Mouse (Mus musculus) heart, postnatal 36 days (tissue): ENCODE data around the gene Slc2a10. TPM values are rescaled to one million over a fixed set of nuclear protein-coding genes. Genes with fewer than 3 reads are reported as not detected.

Experiments
- DNase-seq, 2 experiments: peaks; one replicate each; pipeline ENCODE4 v3.0.0; 2021 to 2022
- intact Hi-C: fragments of 180-260 bp; cut with DNase I; formaldehyde crosslinking; loops from one replicate; pipeline ENCODE4 v1.15.1; 2025
- total RNA-seq, 2 experiments: library from RNA; stranded (reverse); gene quantifications; 2 replicates each; pipeline ENCODE4 v1.2.3; 2021

Slc2a10 gene
- total RNA-seq, 2 experiments from 2014 or later = 5.0 to 5.8 TPM

GRCm38 (mm10) chr2:165554066-165554465 is 50.5 kb downstream of the Slc2a10 start:
- DNase-seq = no peak
- intact Hi-C loops = no loop called here

GRCm38 (mm10) chr2:165557278-165557677 is 53.7 kb downstream of the Slc2a10 start:
- DNase-seq = no peak
- intact Hi-C loops = no loop called here

GRCm38 (mm10) chr2:165558916-165559315 is 55.3 kb downstream of the Slc2a10 start:
- intact Hi-C loops = no loop called here

GRCm38 (mm10) chr2:165559506-165560235 is 56.1 kb downstream of the Slc2a10 start:
- intact Hi-C loops = no loop called here
- no peak for DNase-seq

More at GRCm38 (mm10) chr2:165558916-165559315, 55.3 kb downstream of the Slc2a10 start:
- no peak for DNase-seq

- no peak for DNase-seq
- intact Hi-C loops = no loop called here
Measured at GRCm38 (mm10) chr2:165561861-165562260, 58.3 kb downstream of the Slc2a10 start.

GRCm38 (mm10) chr2:165563298-165564058 is 59.9 kb downstream of the Slc2a10 start:
- intact Hi-C loops = no loop called here
- DNase-seq = no peak

GRCm38 (mm10) chr2:165564101-165564500 is 60.5 kb downstream of the Slc2a10 start:
- DNase-seq = no peak

GRCm38 (mm10) chr2:165564620-165565019 is 61.0 kb downstream of the Slc2a10 start:
- intact Hi-C loops = no loop called here

More at GRCm38 (mm10) chr2:165564101-165564500, 60.5 kb downstream of the Slc2a10 start:
- intact Hi-C loops = no loop called here

GRCm38 (mm10) chr2:165566898-165567297 is 63.3 kb downstream of the Slc2a10 start:
- DNase-seq = no peak
- intact Hi-C loops = no loop called here

More at GRCm38 (mm10) chr2:165564620-165565019, 61.0 kb downstream of the Slc2a10 start:
- DNase-seq = no peak

- intact Hi-C loops = no loop called here
- no peak for DNase-seq
Measured at GRCm38 (mm10) chr2:165567820-165568219, 64.2 kb downstream of the Slc2a10 start.

GRCm38 (mm10) chr2:165568911-165569310 is 65.3 kb downstream of the Slc2a10 start:
- intact Hi-C loops = no loop called here
- DNase-seq = no peak

Other genes with a start within 250 kb of the Slc2a10 start
- gene Slc35c2, start 215.9 kb upstream of the Slc2a10 start, total RNA-seq = 10 to 100 TPM; 17.2 to 18.3 TPM
- gene Elmo2, start 177.3 kb upstream of the Slc2a10 start, total RNA-seq = 10 to 100 TPM; 16.7 to 19.1 TPM
- gene Zfp663, start 135.1 kb upstream of the Slc2a10 start, total RNA-seq = not detected
- gene Zfp334, start 115.5 kb upstream of the Slc2a10 start, total RNA-seq = 1 to 10 TPM; 2.1 to 2.2 TPM
- gene Ocstamp, start 103.4 kb upstream of the Slc2a10 start, total RNA-seq = not detected
- gene Slc13a3, start 30.6 kb upstream of the Slc2a10 start, total RNA-seq = 1 to 10 TPM in 1 of 2 experiments, under 1 TPM in 1; 0.33 to 1.2 TPM
- 1 to 10 TPM; 9.3 to 9.7 TPM for gene Trp53rka, start 10.5 kb upstream of the Slc2a10 start, total RNA-seq
- gene Eya2, start 91.2 kb downstream of the Slc2a10 start, total RNA-seq = 1 to 10 TPM; 1.4 to 1.6 TPM